Mouse (Mus musculus) bone marrow macrophage, adult 2 months (primary cell): ENCODE results near the gene Gm6169.

Experiments used
- CTCF ChIP-seq: IDR thresholded peaks from 2 replicates; pipeline ENCODE4 v1.5.1; 2012; ENCODE audit warnings: low read depth, mild to moderate bottlenecking, low read length, moderate library complexity
- POLR2A ChIP-seq: IDR thresholded peaks from 2 replicates; pipeline ENCODE4 v1.6.1; 2012; ENCODE audit warnings: mild to moderate bottlenecking, low read depth, low read length, borderline replicate concordance

DNA sequence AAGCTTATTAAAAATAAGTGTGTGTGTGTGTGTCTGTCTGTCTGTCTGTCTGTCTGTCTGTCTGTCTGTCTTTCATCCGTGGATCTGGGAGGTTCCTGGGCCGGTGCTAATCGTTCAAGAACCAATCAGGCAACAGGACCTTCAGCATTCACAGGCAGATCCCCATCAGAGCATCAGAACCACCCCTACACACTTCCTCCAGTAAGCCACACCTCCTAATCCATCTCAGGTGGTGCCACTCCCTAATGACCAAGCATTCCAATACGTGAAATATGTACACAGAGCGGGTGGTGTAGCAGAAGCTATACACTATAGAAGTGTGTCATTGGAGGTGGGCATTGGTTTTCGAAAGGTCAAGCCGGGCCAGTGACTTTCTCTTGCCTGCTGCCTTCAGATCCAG, 16.6 kb downstream of the Gm6169 start:
- TF ChIP-seq CTCF: no peak
- TF ChIP-seq POLR2A: no peak
